Mouse (Mus musculus): ENCODE data around the gene Nxph1. TPM values are rescaled to one million over a fixed set of nuclear protein-coding genes. Genes with fewer than 3 reads are reported as not detected.

Nxph1 gene
- polyA plus RNA-seq, 1 experiment, result 0.11 TPM

- WGBS, result 80% methylated on average over 2 of the region's 2 CpGs
- DNase-seq, result no peak
- H3K27me3 ChIP-seq (replicated peaks; ENCODE audit: control insufficient read depth, insufficient read depth, low read length), result no peaks in the 10 kb centered on the region
- no peak for TF ChIP-seq CTCF (conservative IDR thresholded peaks at IDR 0.05; ENCODE audit: insufficient read depth, insufficient read length, low read depth, low read length)
- no peak for TF ChIP-seq POLR2A (IDR thresholded peaks at IDR 0.05; ENCODE audit: low read depth, low read length)
- H3K4me3 ChIP-seq (ENCODE audit: insufficient read depth, low read depth, low read length), result no peak overlapping the region
- no peaks in the 10 kb centered on the region for H3K4me1 ChIP-seq (ENCODE audit: control insufficient read depth, insufficient read depth, low read length)
- no peak overlapping the region for H3K27ac ChIP-seq (ENCODE audit: insufficient read depth, low read depth, low read length)
- H3K36me3 ChIP-seq (ENCODE audit: control insufficient read depth, insufficient read depth, low read length), result no peaks in the 10 kb centered on the region
These were observed 170.9 kb downstream of the Nxph1 start for GRCm38 (mm10) chr6:9119136-9119535.

- Histone ChIP-seq H3K4me3 (ENCODE audit: insufficient read depth, low read depth, low read length) (no peak overlapping the region), H3K27me3 (replicated peaks; ENCODE audit: control insufficient read depth, insufficient read depth, low read length) (no peaks in the 10 kb centered on the region), H3K36me3 (ENCODE audit: control insufficient read depth, insufficient read depth, low read length) (no peaks in the 10 kb centered on the region), H3K4me1 (ENCODE audit: control insufficient read depth, insufficient read depth, low read length) (no peaks in the 10 kb centered on the region), H3K27ac (ENCODE audit: insufficient read depth, low read depth, low read length) (no peak overlapping the region)
- DNase-seq, result no peak
- no peak for TF ChIP-seq CTCF (conservative IDR thresholded peaks at IDR 0.05; ENCODE audit: insufficient read depth, insufficient read length, low read depth, low read length)
- TF ChIP-seq POLR2A (IDR thresholded peaks at IDR 0.05; ENCODE audit: low read depth, low read length), result no peak
- 88% methylated on average over 12 of the region's 12 CpGs for WGBS
These were observed 176.2 kb downstream of the Nxph1 start for GRCm38 (mm10) chr6:9124321-9124914.

GRCm38 (mm10) chr6:9133589-9134279 lies 185.5 kb downstream of the Nxph1 start:
- no peak for TF ChIP-seq CTCF (conservative IDR thresholded peaks at IDR 0.05; ENCODE audit: insufficient read depth, insufficient read length, low read depth, low read length)
- no peak for TF ChIP-seq POLR2A (IDR thresholded peaks at IDR 0.05; ENCODE audit: low read depth, low read length)
- no peaks in the 10 kb centered on the region for H3K36me3 ChIP-seq (ENCODE audit: control insufficient read depth, insufficient read depth, low read length)
- H3K4me1 ChIP-seq (ENCODE audit: control insufficient read depth, insufficient read depth, low read length), result no peaks in the 10 kb centered on the region
- no peak overlapping the region for H3K4me3 ChIP-seq (ENCODE audit: insufficient read depth, low read depth, low read length)
- WGBS, result 79% methylated on average over 3 of the region's 3 CpGs
- no peak for DNase-seq
- H3K27ac ChIP-seq (ENCODE audit: insufficient read depth, low read depth, low read length), result no peak overlapping the region
- no peaks in the 10 kb centered on the region for H3K27me3 ChIP-seq (replicated peaks; ENCODE audit: control insufficient read depth, insufficient read depth, low read length)

GRCm38 (mm10) chr6:9147966-9148365 lies 199.7 kb downstream of the Nxph1 start:
- DNase-seq, result no peak
- no peaks in the 10 kb centered on the region for H3K36me3 ChIP-seq (ENCODE audit: control insufficient read depth, insufficient read depth, low read length)
- no peaks in the 10 kb centered on the region for H3K4me1 ChIP-seq (ENCODE audit: control insufficient read depth, insufficient read depth, low read length)
- H3K27me3 ChIP-seq (replicated peaks; ENCODE audit: control insufficient read depth, insufficient read depth, low read length), result no peaks in the 10 kb centered on the region
- no peak for TF ChIP-seq POLR2A (IDR thresholded peaks at IDR 0.05; ENCODE audit: low read depth, low read length)
- no peak for TF ChIP-seq CTCF (conservative IDR thresholded peaks at IDR 0.05; ENCODE audit: insufficient read depth, insufficient read length, low read depth, low read length)
- no peak overlapping the region for H3K4me3 ChIP-seq (ENCODE audit: insufficient read depth, low read depth, low read length)
- no peak overlapping the region for H3K27ac ChIP-seq (ENCODE audit: insufficient read depth, low read depth, low read length)

- no peaks in the 10 kb centered on the region for H3K36me3 ChIP-seq (ENCODE audit: control insufficient read depth, insufficient read depth, low read length)
- 12% methylated on average over 1 of the region's 1 CpGs for WGBS
- H3K27me3 ChIP-seq (replicated peaks; ENCODE audit: control insufficient read depth, insufficient read depth, low read length), result no peaks in the 10 kb centered on the region
- TF ChIP-seq CTCF (conservative IDR thresholded peaks at IDR 0.05; ENCODE audit: insufficient read depth, insufficient read length, low read depth, low read length) (no peak), POLR2A (IDR thresholded peaks at IDR 0.05; ENCODE audit: low read depth, low read length) (no peak)
- DNase-seq, result no peak
- no peak overlapping the region for H3K4me3 ChIP-seq (ENCODE audit: insufficient read depth, low read depth, low read length)
- no peak overlapping the region for H3K27ac ChIP-seq (ENCODE audit: insufficient read depth, low read depth, low read length)
- H3K4me1 ChIP-seq (ENCODE audit: control insufficient read depth, insufficient read depth, low read length), result no peaks in the 10 kb centered on the region
These were observed 201.6 kb downstream of the Nxph1 start for GRCm38 (mm10) chr6:9149791-9150190.

- H3K4me3 ChIP-seq (ENCODE audit: insufficient read depth, low read depth, low read length), result no peak overlapping the region
- no peaks in the 10 kb centered on the region for H3K36me3 ChIP-seq (ENCODE audit: control insufficient read depth, insufficient read depth, low read length)
- H3K27ac ChIP-seq (ENCODE audit: insufficient read depth, low read depth, low read length), result no peak overlapping the region
- 67% methylated on average over 2 of the region's 2 CpGs for WGBS
- TF ChIP-seq POLR2A (IDR thresholded peaks at IDR 0.05; ENCODE audit: low read depth, low read length) (no peak), CTCF (conservative IDR thresholded peaks at IDR 0.05; ENCODE audit: insufficient read depth, insufficient read length, low read depth, low read length) (no peak)
- no peaks in the 10 kb centered on the region for H3K27me3 ChIP-seq (replicated peaks; ENCODE audit: control insufficient read depth, insufficient read depth, low read length)
- DNase-seq, result no peak
- no peaks in the 10 kb centered on the region for H3K4me1 ChIP-seq (ENCODE audit: control insufficient read depth, insufficient read depth, low read length)
These were observed 211.0 kb downstream of the Nxph1 start for GRCm38 (mm10) chr6:9159191-9159590.

GRCm38 (mm10) chr6:9182477-9182876 lies 234.2 kb downstream of the Nxph1 start:
- H3K4me1 ChIP-seq (ENCODE audit: control insufficient read depth, insufficient read depth, low read length), result no peaks in the 10 kb centered on the region
- H3K27ac ChIP-seq (ENCODE audit: insufficient read depth, low read depth, low read length), result no peak overlapping the region
- no peaks in the 10 kb centered on the region for H3K27me3 ChIP-seq (replicated peaks; ENCODE audit: control insufficient read depth, insufficient read depth, low read length)
- no peak for TF ChIP-seq POLR2A (IDR thresholded peaks at IDR 0.05; ENCODE audit: low read depth, low read length)
- TF ChIP-seq CTCF (conservative IDR thresholded peaks at IDR 0.05; ENCODE audit: insufficient read depth, insufficient read length, low read depth, low read length), result no peak
- DNase-seq, result no peak
- no peak overlapping the region for H3K4me3 ChIP-seq (ENCODE audit: insufficient read depth, low read depth, low read length)
- WGBS, result 54% methylated on average over 3 of the region's 3 CpGs
- no peaks in the 10 kb centered on the region for H3K36me3 ChIP-seq (ENCODE audit: control insufficient read depth, insufficient read depth, low read length)
